Mouse (Mus musculus) brain, embryonic 14.5 days (tissue): ENCODE data around the gene Grb2.

Experiments
- CTCF ChIP-seq: fragments of 200-500 bp; IDR thresholded peaks from 2 replicates; pipeline ENCODE4 v1.5.1; 2012; ENCODE audit warnings: inconsistent platforms, mild to moderate bottlenecking, moderate library complexity, borderline replicate concordance; ENCODE audit not compliant: insufficient read depth, insufficient read length; ENCODE audit errors: extremely low read depth
- POLR2A ChIP-seq: fragments of 200-500 bp; IDR thresholded peaks from 2 replicates; pipeline ENCODE4 v1.6.1; 2012; ENCODE audit warnings: mild to moderate bottlenecking, inconsistent platforms, borderline replicate concordance; ENCODE audit not compliant: poor library complexity, insufficient read depth, insufficient read length, severe bottlenecking; ENCODE audit errors: extremely low read depth

DNA sequence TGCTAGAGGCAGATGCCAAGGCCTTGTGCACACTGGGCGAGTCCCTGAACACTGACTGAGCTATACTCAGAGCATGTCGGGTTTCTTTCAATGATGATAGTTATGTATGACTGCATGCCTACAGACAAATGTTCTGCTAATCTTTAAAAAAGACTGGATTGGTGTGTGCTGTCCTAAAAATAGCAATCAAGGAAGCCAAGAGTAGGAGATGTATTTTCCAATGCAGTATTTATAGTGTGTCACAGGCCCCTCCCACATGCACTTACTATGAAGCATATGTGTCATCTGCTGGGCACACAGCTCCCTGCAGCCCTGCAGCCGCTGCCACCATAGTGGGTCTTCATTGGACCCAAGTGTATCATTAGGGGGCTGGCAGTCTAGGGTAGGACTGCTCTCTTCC, 55.2 kb downstream of the Grb2 start:
- TF ChIP-seq CTCF (no peak), POLR2A (no peak)
